Mouse (Mus musculus) MEL (cell line): ENCODE measurements around the gene Mef2b. TPM values are rescaled to one million over a fixed set of nuclear protein-coding genes. Genes with fewer than 3 reads are reported as not detected.

ENCODE experiments used
- DNase-seq: peaks from one replicate; pipeline ENCODE4 v3.0.0; 2011; ENCODE audit warnings: low read depth, low spot score
- H3K27ac ChIP-seq: 2 replicates; pipeline ENCODE4 v1.5.1; 2012; ENCODE audit warnings: low read depth, mild to moderate bottlenecking, control low read depth, low read length, moderate library complexity; ENCODE audit not compliant: control insufficient read depth
- H3K27me3 ChIP-seq, 2 experiments: fragments of 150-350 bp in 1 of 2; sonication (generic) in 1 of 2; 2 replicates each; pipeline ENCODE4 v1.6.1; 2012; ENCODE audit warnings: low read length in 2 of 2, mild to moderate bottlenecking in 2 of 2, improper control_type of control experiment in 1 of 2, moderate library complexity in 1 of 2; ENCODE audit not compliant: insufficient read depth in 2 of 2, control insufficient read depth in 1 of 2
- H3K36me3 ChIP-seq, 2 experiments: 2 replicates each; pipeline ENCODE4 v1.6.1; 2012 to 2014; ENCODE audit warnings: low read length in 2 of 2, improper control_type of control experiment in 1 of 2, inconsistent platforms in 1 of 2, mild to moderate bottlenecking in 1 of 2; ENCODE audit not compliant: insufficient read depth in 2 of 2, control insufficient read depth in 1 of 2
- H3K4me1 ChIP-seq, 2 experiments: fragments of 150-350 bp in 1 of 2; sonication (generic) in 1 of 2; 2 replicates each; pipeline ENCODE4 v1.6.1; 2012; ENCODE audit warnings: low read length in 2 of 2, improper control_type of control experiment in 1 of 2, mild to moderate bottlenecking in 1 of 2; ENCODE audit not compliant: insufficient read depth in 2 of 2, control insufficient read depth in 1 of 2
- H3K4me3 ChIP-seq, 2 experiments: fragments of 150-350 bp in 1 of 2; sonication (generic) in 1 of 2; 2 replicates each; pipeline ENCODE4 v1.5.1; 2012; ENCODE audit warnings: low read depth in 2 of 2, low read length in 2 of 2, mild to moderate bottlenecking in 2 of 2, moderate library complexity in 2 of 2, control low read depth in 1 of 2, improper control_type of control experiment in 1 of 2; ENCODE audit not compliant: control insufficient read depth in 1 of 2, insufficient read depth in 1 of 2
- H3K79me2 ChIP-seq: 2 replicates; pipeline ENCODE4 v1.6.1; 2012; ENCODE audit warnings: mild to moderate bottlenecking, low read length, moderate library complexity; ENCODE audit not compliant: control insufficient read depth, poor library complexity, insufficient read depth
- H3K9ac ChIP-seq: 2 replicates; pipeline ENCODE4 v1.6.1; 2012; ENCODE audit warnings: low read depth, mild to moderate bottlenecking, control low read depth, low read length, moderate library complexity; ENCODE audit not compliant: control insufficient read depth, poor library complexity, severe bottlenecking
- H3K9me3 ChIP-seq: fragments of 150-350 bp; sonication (generic); replicated peaks from 2 replicates; pipeline ENCODE4 v1.6.1; 2012; ENCODE audit warnings: mild to moderate bottlenecking, low read length, improper control_type of control experiment, moderate library complexity; ENCODE audit not compliant: insufficient read depth
- BHLHE40 ChIP-seq: IDR thresholded peaks from 2 replicates; pipeline ENCODE4 v1.6.1; 2012; ENCODE audit warnings: low read depth, mild to moderate bottlenecking, inconsistent platforms, low read length, improper control_type of control experiment, borderline replicate concordance
- CTCF ChIP-seq, 3 experiments: IDR thresholded peaks in 2 of 3; conservative IDR thresholded peaks in 1 of 3; 2 replicates each; pipeline ENCODE4 v1.5.1; 2011 to 2012; ENCODE audit warnings: low read length in 3 of 3, low read depth in 2 of 3, mild to moderate bottlenecking in 2 of 3, improper control_type of control experiment in 1 of 3, inconsistent platforms in 1 of 3, mixed read lengths in 1 of 3, moderate library complexity in 1 of 3; ENCODE audit not compliant: control insufficient read depth in 1 of 3, insufficient read depth in 1 of 3, poor library complexity in 1 of 3, severe bottlenecking in 1 of 3
- GABPA ChIP-seq: IDR thresholded peaks from 2 replicates; pipeline ENCODE4 v1.6.1; 2012; ENCODE audit warnings: low read depth, mild to moderate bottlenecking, inconsistent platforms, low read length, improper control_type of control experiment, moderate library complexity
- GATA1 ChIP-seq: IDR thresholded peaks from 2 replicates; pipeline ENCODE4 v1.6.1; 2011; ENCODE audit warnings: low read depth, low read length, improper control_type of control experiment
- KAT2A ChIP-seq: conservative IDR thresholded peaks from 2 replicates; pipeline ENCODE4 v1.6.1; 2012; ENCODE audit warnings: low read depth, low read length, improper control_type of control experiment, inconsistent platforms
- MAFK ChIP-seq: IDR thresholded peaks from 2 replicates; pipeline ENCODE4 v1.6.1; 2011; ENCODE audit warnings: low read depth, mild to moderate bottlenecking, low read length, improper control_type of control experiment, borderline replicate concordance
- MAX ChIP-seq: IDR thresholded peaks from 2 replicates; pipeline ENCODE4 v1.6.1; 2011; ENCODE audit warnings: low read length, improper control_type of control experiment
- MEF2A ChIP-seq: IDR thresholded peaks from 2 replicates; pipeline ENCODE4 v1.6.1; 2014; ENCODE audit warnings: low read depth, mild to moderate bottlenecking, inconsistent platforms, low read length, improper control_type of control experiment; ENCODE audit not compliant: poor library complexity, insufficient replicate concordance, severe bottlenecking; ENCODE audit errors: extremely low read depth
- MXI1 ChIP-seq: IDR thresholded peaks from 2 replicates; pipeline ENCODE4 v1.6.1; 2011; ENCODE audit warnings: mild to moderate bottlenecking, low read depth, low read length, improper control_type of control experiment
- MYB ChIP-seq: IDR thresholded peaks from 2 replicates; pipeline ENCODE4 v1.6.1; 2011; ENCODE audit warnings: mild to moderate bottlenecking, low read depth, low read length, improper control_type of control experiment
- NRF1 ChIP-seq: IDR thresholded peaks from 2 replicates; pipeline ENCODE4 v1.6.1; 2014; ENCODE audit warnings: low read depth, mild to moderate bottlenecking, inconsistent platforms, low read length, improper control_type of control experiment, moderate library complexity; ENCODE audit not compliant: poor library complexity, insufficient read depth, severe bottlenecking
- POLR2AphosphoS5 ChIP-seq: IDR thresholded peaks from 2 replicates; pipeline ENCODE4 v1.6.1; 2012; ENCODE audit warnings: low read depth, borderline replicate concordance, mild to moderate bottlenecking, inconsistent platforms, low read length, moderate library complexity, mixed read lengths
- RAD21 ChIP-seq: IDR thresholded peaks from 2 replicates; pipeline ENCODE4 v1.6.1; 2011; ENCODE audit warnings: mild to moderate bottlenecking, low read depth, low read length, improper control_type of control experiment
- SMC3 ChIP-seq: IDR thresholded peaks from 2 replicates; pipeline ENCODE4 v1.6.1; 2011; ENCODE audit warnings: low read depth, low read length, improper control_type of control experiment
- TAL1 ChIP-seq: IDR thresholded peaks from 2 replicates; pipeline ENCODE4 v1.6.1; 2012; ENCODE audit warnings: mild to moderate bottlenecking, inconsistent platforms, low read length, moderate library complexity, mixed read lengths
- TBP ChIP-seq: IDR thresholded peaks from 2 replicates; pipeline ENCODE4 v1.8.0; 2011; ENCODE audit warnings: low read depth, low read length, improper control_type of control experiment
- TCF12 ChIP-seq: IDR thresholded peaks from 2 replicates; pipeline ENCODE4 v1.6.1; 2014; ENCODE audit warnings: low read depth, mild to moderate bottlenecking, inconsistent platforms, low read length, improper control_type of control experiment, moderate library complexity
- USF1 ChIP-seq: IDR thresholded peaks from 2 replicates; pipeline ENCODE4 v1.6.1; 2014; ENCODE audit warnings: low read depth, mild to moderate bottlenecking, inconsistent platforms, low read length, improper control_type of control experiment, moderate library complexity
- ZKSCAN1 ChIP-seq: IDR thresholded peaks from 2 replicates; pipeline ENCODE4 v1.6.1; 2012; ENCODE audit warnings: low read depth, mild to moderate bottlenecking, inconsistent platforms, low read length, improper control_type of control experiment, moderate library complexity
- polyA plus RNA-seq, 2 experiments: library from polyadenylated mRNA; stranded (reverse) in 1 of 2; unstranded in 1 of 2; fragments of >175 nt in 1 of 2; fragments of >200 nt in 1 of 2; gene quantifications; 2 replicates each; pipeline versions ENCODE4 v1.2.1 to v1.2.4; 2012; ENCODE audit warnings: low replicate concordance in 2 of 2, low read depth in 1 of 2; ENCODE audit not compliant: insufficient read length in 2 of 2, insufficient read depth in 1 of 2, missing spikeins in 1 of 2
- total RNA-seq: library from RNA; depleted of rRNA; stranded (reverse); fragments of 300-350 nt; gene quantifications from 2 replicates; pipeline ENCODE4 v1.2.3, GENCODE M21; 2012

Gene Mef2b
- total and polyA plus RNA-seq, 3 experiments = 2.0 to 6.5 TPM; not detected in 1

GRCm38 (mm10) chr8:70170748-70171147 is 31.2 kb downstream of the Mef2b start:
- no peak overlapping the region for H3K27ac ChIP-seq
- TF ChIP-seq TAL1 = no peak
- no peak for TF ChIP-seq USF1
- no peak for TF ChIP-seq KAT2A
- no peak for TF ChIP-seq MYB
- H3K36me3 ChIP-seq = peaks cover 0 to 10% of the 10 kb centered on the region in 2 experiments; a peak in 2 of 4 replicates
- DNase-seq = no peak
- no peaks in the 10 kb centered on the region for H3K9me3 ChIP-seq
- H3K27me3 ChIP-seq = no peaks in the 10 kb centered on the region
- no peak overlapping the region for H3K9ac ChIP-seq
- no peak overlapping the region for H3K4me3 ChIP-seq
- H3K79me2 ChIP-seq = peaks cover 10% of the 10 kb centered on the region
- peaks cover 7 to 19% of the 10 kb centered on the region in 2 experiments for H3K4me1 ChIP-seq

GRCm38 (mm10) chr8:70171240-70171639 is 31.7 kb downstream of the Mef2b start:
- H3K27ac ChIP-seq = no peak overlapping the region; the same call in 1 of the 2 replicates
- DNase-seq = no peak
- peaks cover 10% of the 10 kb centered on the region for H3K79me2 ChIP-seq
- TF ChIP-seq MAX (no peak), GATA1 (no peak), MAFK (no peak), MXI1 (no peak), SMC3 (no peak), USF1 (no peak), RAD21 (no peak), ZKSCAN1 (no peak), NRF1 (no peak), TAL1 (no peak), TBP (no peak), POLR2AphosphoS5 (no peak), GABPA (no peak), MEF2A (no peak), CTCF (IDR thresholded peaks at IDR 0.05 in 2 of 3, conservative IDR thresholded peaks at IDR 0.05 in 1 of 3; ENCODE audit: control insufficient read depth in 1 of 3, insufficient read depth in 1 of 3, low read depth in 2 of 3, low read length in 3 of 3, poor library complexity in 1 of 3, severe bottlenecking in 1 of 3) (no peak), MYB (no peak), BHLHE40 (no peak), TCF12 (no peak)
- peaks cover 0 to 10% of the 10 kb centered on the region in 2 experiments; a peak in 2 of 4 replicates for H3K36me3 ChIP-seq
- peaks cover 7 to 19% of the 10 kb centered on the region in 2 experiments for H3K4me1 ChIP-seq
- H3K9me3 ChIP-seq = no peaks in the 10 kb centered on the region
- H3K4me3 ChIP-seq = peak overlapping the region in 1 of 2 experiments; percentile 75; a peak in 1 of 4 replicates
- peak overlapping the region; percentile 82; the same call in 1 of the 2 replicates for H3K9ac ChIP-seq
- H3K27me3 ChIP-seq = no peaks in the 10 kb centered on the region
